Mouse (Mus musculus): Measurements from ENCODE around the gene Vps13d.
A peak's percentile ranks its signal among the peaks of the same experiment; 100 is the strongest.

Vps13d gene

DNA sequence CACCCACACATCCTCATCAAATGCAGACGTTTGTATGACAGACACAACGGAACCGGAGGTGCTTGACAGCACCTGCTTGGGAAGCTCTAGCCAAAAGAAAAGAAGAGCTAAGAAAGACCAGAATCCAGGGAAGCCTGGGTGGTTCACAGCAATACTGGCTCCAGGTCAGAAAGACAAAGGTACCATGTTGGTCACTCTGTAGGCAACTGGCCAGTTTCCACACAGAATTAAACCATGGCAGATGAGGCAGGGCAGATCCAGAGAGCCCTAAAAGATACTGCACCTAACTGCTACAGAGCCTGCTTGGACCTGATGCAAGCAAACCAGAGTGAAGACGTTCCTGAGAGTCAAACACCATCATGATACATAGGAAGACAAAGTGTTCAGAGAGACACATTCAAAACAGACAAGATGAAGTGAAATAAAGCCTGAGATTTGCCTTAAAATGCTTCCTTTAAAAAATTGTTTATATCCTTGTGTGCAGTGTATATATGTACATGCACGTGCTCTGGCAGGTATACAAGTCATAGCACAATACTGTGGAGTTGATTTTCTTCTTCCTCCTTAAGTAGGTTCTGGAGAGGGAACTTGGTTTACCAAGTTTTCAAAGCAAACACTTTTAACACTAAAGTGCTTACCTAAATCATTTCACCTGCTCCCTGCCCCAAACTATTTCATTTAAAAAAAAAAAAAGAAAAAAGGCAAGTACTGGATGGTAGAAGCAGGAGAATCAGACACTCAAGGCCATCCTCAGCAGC is 44.3 kb downstream of the Vps13d start:
- no peak for DNase-seq (ENCODE audit: low spot score in 2 of 2)

GRCm38 (mm10) chr4:145147006-145147961 is 47.5 kb downstream of the Vps13d start:
- DNase-seq (ENCODE audit: low spot score in 2 of 2): peak; percentile 38 to 47

DNA sequence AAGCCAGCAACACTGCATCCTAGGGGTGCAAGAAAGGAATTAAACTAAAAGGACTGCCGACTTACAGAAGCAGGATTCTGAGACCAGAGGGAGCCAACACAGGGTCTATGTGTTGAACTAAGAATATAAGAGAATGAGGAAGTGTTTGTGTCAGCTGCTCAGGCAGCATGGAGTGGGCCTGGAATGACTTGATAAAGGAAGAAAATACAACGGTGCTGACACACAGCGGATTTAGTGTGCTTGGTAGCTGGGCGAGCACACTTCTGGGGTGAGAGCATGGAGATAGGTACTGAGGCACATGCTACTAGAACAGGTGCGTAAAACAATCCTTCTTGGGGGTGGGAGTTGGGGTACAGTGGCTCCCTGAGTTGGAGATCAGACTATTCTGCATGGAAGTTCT is 51.3 kb downstream of the Vps13d start:
- DNase-seq (ENCODE audit: low spot score in 2 of 2): no peak

GRCm38 (mm10) chr4:145136705-145137104 is 58.1 kb downstream of the Vps13d start:
- DNase-seq (ENCODE audit: low spot score in 2 of 2): no peak

GRCm38 (mm10) chr4:145135473-145135872 is 59.3 kb downstream of the Vps13d start:
- no peak for DNase-seq (ENCODE audit: low spot score in 2 of 2)

DNA sequence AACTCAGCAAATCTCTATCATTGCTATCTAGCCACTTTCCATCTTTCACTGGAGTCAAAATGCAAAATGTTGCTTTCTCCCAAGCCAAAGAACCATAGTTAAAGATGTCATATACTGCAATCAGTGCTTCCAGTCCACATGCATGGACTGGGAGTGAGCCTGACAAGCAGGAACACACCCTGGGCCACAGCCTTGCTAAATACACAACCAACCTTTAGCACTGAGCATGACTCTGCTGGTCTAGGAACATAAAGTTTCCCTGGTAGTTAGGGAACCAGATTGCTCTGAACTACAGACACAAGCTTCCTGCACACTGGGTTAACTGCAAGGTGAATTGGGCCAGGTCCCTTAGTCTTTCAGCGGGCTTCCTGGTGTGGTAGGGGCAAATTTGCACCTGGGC is 64.0 kb downstream of the Vps13d start:
- no peak for DNase-seq (ENCODE audit: low spot score in 2 of 2)

DNA sequence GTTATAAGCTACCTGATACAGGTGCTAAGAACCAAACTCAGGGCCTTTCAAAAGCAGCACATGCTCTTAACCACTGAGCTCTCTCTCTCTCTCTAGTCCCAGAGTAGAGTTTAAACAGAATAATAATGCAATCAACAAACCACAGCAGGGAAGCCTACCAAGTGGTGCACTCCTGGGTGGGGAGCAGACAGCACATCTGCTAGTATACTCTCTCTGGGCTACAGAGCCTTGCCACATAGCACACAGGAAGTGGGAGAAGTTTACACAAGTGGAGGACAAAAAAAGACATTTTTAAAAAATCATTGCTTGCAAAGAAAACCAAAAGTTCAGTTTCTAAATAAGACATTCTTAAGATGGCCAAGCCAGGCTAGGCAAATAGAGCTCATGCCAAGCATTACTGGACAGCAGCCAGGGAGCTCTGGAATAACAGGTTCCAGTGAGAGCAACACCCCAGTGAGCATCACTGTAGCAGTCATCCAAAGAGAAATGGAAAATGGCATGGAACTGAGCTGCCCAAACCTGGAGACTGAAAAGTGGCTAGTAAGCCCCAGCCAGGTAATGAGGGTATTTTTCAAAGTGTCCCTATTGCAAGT is 64.8 kb downstream of the Vps13d start:
- no peak for DNase-seq (ENCODE audit: low spot score in 2 of 2)

DNA sequence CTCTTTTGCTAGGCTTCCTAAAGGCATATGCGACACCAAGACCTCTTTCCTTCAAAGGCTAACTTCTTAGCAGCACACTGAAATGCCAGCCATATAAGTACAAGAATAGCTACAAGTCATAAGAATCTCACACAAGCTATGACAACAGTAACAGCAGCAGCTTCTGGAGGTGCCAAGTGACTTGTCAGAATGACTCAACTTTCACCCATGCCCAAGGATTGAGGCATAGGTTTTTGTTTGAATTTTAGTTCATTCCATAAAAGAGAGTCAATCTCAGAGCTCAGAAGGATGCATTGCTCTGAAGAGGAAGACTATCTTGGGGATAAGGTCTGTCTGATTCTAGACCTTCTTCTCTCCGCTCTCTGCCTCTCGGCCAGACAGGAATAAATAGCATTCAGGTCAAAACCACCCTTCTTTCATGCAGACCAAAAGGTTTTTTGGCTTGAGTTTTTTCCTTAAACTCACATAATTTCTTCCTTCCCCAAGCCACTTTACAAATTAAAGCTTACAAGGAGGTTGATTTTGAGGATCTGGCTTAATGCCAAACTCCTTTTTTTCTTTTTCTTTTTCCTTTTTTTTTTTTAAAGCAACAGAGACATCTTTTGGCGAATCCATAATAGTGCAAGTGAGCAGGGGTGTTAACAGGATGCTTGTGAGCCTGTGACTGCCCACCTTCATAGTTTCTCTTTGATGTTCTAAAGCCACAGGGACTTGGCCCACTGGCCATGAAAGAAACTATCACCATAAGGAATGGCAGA is 69.2 kb downstream of the Vps13d start:
- no peak for DNase-seq (ENCODE audit: low spot score in 2 of 2)

DNA sequence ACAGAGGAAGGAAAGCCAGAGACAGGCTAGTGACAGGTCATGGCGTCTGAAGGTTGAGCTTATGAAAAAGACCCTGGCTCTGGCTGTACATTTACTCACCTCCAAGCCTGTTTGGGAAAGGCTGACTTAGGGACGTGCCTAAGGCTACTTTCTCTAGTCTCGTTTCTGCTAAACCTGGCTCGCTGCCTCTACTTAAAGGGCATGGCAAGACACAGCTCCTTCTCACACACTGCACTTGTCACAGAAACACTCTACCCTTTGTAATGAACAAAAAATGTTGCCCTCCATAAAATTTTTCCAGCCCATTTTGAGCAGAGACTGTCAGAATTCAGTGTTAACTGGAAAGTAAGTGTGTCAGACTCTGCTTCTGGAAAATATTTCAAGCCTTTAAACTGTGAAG is 70.4 kb downstream of the Vps13d start:
- no peak for DNase-seq (ENCODE audit: low spot score in 2 of 2)

DNA sequence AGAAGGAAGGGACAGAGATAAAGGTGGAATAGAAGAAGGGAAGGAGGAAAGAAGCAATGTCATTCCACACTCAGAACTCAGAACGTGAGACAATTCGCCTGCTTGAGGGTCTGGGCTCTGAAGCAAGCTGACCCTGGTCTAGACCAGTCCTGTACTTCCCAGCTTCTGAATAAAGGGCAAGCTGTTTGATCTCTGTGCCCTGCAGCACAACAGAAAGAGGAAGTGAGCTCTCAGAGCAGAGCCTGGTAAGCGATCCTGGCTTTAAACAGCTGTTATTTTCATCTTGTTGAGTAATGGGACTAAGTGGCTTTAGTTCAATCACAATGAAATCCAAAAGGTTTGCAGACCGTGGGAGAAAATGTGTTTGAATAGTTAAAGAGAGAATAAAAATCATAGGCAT is 83.2 kb downstream of the Vps13d start:
- DNase-seq (ENCODE audit: low spot score in 2 of 2): peak; percentile 56 to 61

GRCm38 (mm10) chr4:145110736-145111135 is 84.1 kb downstream of the Vps13d start:
- no peak for DNase-seq (ENCODE audit: low spot score in 2 of 2)

DNA sequence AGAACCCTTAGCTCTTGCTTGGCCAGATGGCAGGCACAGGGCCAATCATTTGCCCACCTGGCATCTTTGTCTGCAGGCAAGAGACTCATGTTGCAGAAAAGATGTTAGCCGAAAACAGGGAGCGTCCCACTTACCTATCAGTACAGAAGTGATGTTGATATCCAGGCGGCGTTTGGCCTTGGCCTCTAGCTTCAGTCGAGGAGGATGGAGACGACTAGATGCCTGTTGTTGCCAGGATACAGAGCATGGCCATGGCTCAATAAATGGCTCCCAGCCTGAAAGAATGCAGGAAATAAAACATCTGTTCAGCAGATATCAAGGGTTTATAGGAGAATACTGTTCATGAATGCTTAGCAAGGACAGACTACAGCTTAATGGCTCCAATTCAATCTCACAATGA is 88.0 kb downstream of the Vps13d start:
- no peak for DNase-seq (ENCODE audit: low spot score in 2 of 2)

- DNase-seq (ENCODE audit: low spot score in 2 of 2): no peak
Measured at GRCm38 (mm10) chr4:145105319-145105718, 89.5 kb downstream of the Vps13d start.

DNA sequence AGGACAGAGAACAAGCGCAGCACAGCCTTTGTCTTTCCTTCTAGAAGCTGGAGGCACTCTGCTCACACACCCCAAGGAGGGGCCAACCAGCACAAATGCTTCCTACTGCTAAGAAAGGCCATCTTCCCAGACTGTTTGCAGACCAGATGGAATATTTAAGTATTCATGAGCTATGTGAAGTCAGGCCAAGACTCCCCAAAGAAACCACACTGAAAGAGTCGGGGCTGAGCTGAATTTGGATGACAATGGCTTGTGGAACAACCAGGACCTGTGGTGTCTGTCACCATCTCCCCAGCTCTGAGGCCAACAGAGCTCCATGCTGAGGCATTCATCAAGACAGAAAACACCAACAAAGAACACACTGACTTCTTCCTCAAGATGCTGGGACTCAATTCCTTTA is 89.9 kb downstream of the Vps13d start:
- DNase-seq (ENCODE audit: low spot score in 2 of 2): no peak

DNA sequence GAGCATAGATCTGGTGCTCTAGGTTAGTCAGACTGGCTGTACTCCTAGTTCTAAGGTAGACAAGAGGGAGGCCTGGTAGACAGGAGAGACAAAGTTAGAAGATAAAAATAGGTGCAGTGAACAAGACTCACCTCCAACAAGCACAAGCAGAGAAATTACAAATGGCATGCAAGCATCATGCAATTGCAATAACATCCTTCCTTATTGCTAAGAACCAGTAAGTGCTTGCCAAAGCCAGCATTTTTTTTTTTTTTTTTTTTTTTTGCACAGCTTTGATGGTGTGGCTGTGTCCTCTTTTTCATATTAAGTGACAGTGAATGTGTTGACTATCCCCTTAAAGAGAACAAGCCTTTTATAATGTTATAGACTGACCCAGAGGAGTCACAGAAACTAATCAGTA is 91.2 kb downstream of the Vps13d start:
- no peak for DNase-seq (ENCODE audit: low spot score in 2 of 2)

- DNase-seq (ENCODE audit: low spot score in 2 of 2): no peak
Measured at GRCm38 (mm10) chr4:145101823-145102718, 92.7 kb downstream of the Vps13d start.

DNA sequence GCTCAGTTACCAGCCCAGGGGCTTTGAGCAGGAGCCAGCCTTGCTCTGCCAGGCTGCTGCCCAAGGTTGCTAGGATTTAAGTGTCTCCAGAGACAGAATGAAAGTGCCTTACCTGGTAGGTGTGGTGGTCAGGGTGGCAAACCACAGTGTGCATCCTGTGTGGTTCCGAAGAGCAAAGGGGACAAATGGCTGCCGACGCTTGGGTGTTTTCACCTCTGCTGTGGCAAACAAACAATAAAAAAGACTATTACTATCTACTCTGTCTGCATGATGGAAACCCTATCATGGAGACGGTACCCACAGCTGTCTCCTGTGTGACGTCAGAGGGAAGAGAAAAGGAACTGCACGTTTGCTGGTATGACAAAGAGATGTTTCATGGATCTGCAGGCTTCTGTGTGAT is 95.0 kb downstream of the Vps13d start:
- DNase-seq (ENCODE audit: low spot score in 2 of 2): no peak

DNA sequence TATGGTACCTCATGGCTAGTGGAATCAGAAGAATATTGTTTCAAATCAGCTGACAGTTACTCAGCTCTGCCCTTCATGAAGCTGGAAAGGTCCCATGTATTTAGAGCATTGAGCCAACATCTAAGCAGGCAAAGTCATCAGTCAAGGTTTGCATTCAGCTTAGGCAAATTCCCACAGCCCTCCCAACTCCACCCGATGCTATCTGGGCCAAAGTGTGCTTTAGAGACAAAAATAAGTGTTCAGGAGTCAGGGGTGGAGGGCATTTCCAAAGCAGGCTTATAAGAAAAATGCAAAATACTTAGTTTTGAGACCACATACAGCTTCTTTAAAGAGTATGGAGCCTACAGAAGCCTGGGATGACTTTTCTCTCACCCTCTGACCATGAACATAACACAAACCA is 95.5 kb downstream of the Vps13d start:
- no peak for DNase-seq (ENCODE audit: low spot score in 2 of 2)

DNA sequence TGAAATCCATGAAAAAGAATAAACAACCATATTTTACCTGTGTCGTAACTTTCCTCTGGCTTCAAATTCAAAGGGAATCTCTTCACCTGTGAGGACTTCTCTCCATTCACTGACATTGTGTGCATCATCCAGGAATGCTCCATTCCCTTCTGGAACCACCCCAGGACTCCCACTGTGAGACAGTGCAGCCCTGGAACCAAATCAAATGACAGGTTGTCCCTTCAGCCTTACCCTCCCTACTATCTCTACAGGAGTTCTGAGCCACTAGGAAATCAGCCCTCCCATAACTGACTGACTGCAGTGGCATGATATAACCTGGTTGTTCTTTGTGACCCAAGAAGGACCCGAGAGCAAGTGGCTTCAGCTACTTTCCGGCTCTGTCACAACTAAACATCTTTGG is 96.8 kb downstream of the Vps13d start:
- DNase-seq (ENCODE audit: low spot score in 2 of 2): no peak

DNA sequence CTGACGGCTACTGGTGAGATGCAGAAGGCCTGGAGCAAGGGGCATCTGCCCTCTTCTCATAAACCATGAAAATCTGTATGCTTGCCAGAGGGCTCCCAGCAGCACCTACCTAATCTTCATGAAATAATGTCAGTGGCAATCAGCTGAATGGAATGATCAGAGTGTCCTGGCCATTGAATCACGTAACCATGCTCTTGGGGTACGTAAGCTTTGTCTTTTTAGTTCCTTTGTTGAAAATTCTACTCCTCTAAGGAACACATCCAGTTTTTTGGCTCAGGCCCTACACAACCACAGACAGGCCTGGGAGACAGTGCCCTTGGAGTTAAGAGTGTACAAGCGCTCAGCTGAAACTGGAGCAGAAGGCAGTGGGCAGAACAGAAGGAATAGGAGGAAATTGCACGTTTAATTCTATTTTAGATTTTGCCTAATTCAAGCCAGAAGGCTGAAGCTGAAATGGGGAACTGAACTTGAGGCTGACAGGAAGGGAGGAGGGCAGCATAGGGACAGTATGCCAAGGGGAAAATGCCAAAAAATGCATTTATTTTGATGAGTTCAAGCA is 98.2 kb downstream of the Vps13d start:
- DNase-seq (ENCODE audit: low spot score in 2 of 2): no peak
